Mouse (Mus musculus): ENCODE results near the gene Tmem39b.

Tmem39b gene

DNA sequence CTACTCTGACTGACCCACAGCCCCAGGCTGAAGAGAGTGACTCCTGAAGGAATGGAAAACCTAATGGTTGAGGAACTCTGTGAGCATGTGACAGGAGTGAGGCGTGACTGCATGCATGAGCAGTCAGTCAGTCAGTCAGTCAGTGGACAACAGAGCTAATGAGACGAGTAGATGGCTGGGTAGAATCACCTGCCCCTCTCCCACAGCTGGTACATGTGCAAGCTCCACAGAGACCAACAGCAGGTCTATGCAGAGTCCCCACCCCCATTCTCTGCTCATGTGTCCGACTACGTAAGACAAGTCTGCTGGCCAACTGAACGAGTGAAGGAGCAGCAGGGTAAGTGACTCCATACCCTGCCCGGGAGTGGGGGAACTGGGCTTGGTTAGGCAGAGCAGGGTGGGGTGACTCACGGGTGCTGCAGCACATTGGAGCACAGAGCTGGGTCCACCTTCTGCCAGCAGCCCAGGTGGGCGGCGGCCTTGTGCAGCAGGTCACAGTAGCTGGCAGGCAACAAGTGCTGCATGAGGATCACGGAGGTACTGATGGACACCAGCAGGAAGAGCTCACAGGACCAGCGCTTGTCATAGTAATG lies 12.6 kb downstream of the Tmem39b start:
- 80% methylated on average over 11 of the region's 11 CpGs for WGBS

GRCm38 (mm10) chr4:129681837-129682236 lies 14.8 kb downstream of the Tmem39b start:
- WGBS: 94% methylated on average over 11 of the region's 11 CpGs

- 2% methylated on average over 10 of the region's 10 CpGs for WGBS
Observed at GRCm38 (mm10) chr4:129672878-129673449, 23.7 kb downstream of the Tmem39b start.

DNA sequence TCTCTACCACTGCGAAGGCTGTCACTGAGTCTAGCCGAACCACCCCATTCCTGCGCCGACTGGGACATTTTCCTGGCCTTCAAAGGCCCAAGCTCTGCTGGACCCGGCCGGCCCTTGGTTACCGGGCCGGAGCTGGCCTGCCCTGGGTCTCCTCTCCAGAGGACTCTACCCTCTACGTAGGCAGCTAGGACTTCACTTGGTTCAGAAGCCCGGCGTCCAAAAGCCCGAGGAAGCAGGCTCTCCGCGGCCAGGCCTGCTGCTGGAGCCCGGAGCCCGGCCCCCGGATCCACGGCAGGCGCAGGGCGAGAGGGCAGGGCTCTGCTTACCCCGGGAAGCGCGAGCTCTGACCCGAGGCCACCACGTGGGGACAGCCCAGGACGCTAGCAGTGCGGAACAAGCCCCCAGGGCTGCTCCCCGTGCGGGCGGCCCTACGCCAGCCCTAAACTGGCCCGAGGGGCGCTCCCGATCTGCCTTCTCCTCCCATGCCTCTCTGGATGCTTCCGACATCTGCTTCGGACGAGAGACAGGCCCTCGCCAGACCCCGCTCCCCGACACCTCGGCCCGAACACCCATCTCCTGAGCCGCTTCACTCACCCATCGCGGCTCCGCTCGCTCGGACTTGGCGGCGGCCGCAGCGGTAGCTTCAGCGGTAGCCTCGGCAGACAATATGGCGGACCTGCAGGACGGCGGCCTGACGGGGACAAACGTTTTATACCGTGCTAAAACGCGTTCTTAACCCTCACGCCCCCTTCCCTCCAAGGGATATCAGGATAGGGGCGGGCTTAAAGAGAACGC lies 24.4 kb downstream of the Tmem39b start, which contains the start of gene Kpna6:
Gene Kpna6 (minus strand): TSS at position 685 of the 795 bp plus-strand sequence.
- WGBS: under 1% methylated on average over 65 of the region's 65 CpGs

- 5% methylated on average over 12 of the region's 12 CpGs for WGBS
Observed at GRCm38 (mm10) chr4:129671491-129672082, 25.1 kb downstream of the Tmem39b start.

DNA sequence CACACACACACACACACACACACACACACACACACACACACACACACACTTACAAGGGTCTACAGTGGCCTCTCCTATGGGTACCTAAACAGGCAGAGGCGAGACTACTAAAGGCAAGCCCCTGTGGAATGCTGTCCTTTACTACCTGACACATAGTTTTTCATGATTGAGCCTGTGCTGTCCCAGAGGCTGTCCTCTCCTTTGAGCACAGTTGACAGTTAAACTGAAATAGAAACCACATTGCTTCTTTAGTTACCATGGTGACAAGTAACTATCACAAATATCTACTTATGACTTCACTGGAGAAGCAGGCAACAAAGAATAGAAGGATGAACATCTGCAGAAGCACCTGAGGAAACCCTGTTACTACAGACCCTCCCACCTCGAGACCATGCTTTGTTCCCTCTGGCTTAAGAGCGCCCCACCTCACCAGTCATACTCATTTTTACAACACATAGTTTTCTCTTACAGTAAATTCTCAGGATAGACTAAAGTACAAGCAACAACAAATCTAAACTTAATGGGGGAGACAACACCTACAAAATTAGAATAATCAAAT lies 34.3 kb downstream of the Tmem39b start:
- WGBS: 78% methylated on average over 3 of the region's 3 CpGs

DNA sequence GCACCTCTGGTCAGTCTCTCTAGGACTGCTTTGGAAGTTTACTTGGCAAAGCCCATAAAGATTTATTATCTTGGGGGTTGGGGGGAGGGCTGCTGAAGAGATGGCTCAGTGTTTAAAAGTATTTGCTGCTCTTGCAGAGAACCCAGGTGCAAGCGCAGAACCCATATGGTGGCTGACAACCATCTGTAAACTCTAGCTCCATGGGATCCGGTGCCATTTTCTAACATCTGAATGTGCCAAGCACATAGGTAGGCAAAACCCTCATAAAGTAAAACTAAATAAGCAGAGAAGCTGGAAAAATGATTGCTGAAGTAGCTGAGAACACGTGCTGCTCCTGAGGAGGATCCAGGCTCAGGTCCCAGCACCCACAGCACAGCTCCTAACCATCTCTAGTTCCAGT lies 35.1 kb downstream of the Tmem39b start:
- 55% methylated on average over 3 of the region's 3 CpGs for WGBS

GRCm38 (mm10) chr4:129654770-129655169 lies 41.9 kb downstream of the Tmem39b start:
- WGBS: 70% methylated on average over 14 of the region's 14 CpGs

DNA sequence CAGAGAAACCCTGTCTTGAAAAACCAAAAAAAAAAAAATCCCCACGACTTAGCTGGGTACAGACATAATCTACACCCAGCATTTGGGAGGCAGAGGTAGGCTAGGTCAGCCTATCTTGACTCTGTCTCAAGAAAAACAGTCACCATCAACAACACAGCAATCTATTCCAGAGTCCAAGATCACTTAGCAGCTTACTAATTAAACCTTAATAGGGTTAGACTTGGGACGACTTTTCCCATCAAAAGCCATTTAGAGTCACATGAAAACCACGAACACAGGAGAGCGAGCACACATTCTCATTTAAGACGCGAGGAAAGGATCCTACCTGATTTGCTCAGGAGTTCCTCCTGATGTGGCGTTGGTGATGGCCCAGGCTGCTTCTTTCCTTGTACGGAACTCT lies 46.3 kb downstream of the Tmem39b start:
- WGBS: 94% methylated on average over 8 of the region's 8 CpGs

DNA sequence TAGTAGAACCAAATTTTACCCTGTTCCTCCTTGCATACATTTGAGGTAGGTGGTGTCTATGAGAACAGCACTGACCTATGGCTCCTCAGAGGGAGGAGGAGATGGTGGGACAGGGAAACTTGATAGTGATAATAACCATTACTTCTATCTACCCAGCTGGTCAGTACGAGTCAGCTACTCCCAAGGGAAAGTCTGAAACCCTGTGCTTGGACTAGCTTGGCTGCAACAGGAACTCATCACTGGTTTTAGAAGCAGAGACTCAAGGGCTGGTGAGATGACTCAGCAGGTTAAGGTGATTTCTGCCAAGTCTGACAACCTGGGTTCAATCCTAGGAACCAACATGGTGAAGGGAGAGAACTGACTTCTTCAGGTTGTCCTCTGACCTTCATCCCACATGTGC lies 48.0 kb downstream of the Tmem39b start:
- WGBS: 81% methylated on average over 1 of the region's 1 CpGs

DNA sequence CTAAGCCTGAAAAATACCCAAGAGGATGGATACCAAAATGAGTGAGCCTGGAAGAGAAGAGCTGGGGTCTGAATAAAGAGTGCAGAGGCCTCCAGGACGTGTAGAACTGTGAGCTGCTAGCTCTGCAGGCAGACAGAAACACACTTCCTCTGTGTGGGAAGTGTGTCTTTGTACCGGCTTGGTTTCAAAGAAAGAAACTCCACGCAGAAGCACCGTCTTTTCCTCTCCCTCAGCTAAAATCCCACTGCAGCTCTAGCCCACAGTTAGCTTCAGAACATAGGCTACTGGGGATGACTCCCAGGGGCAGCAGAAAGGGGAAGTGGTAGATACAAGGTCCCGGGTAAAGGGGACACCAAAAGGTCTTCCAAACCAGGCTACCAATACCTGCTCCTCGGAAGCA lies 51.4 kb downstream of the Tmem39b start:
- WGBS: 51% methylated on average over 6 of the region's 6 CpGs

GRCm38 (mm10) chr4:129641756-129642155 lies 54.9 kb downstream of the Tmem39b start:
- 21% methylated on average over 5 of the region's 5 CpGs for WGBS

- under 1% methylated on average over 60 of the region's 60 CpGs for WGBS
Observed at GRCm38 (mm10) chr4:129640638-129641467, 55.8 kb downstream of the Tmem39b start, which contains the start of gene Txlna. TSS of gene Txlna (minus strand) at chr4:129641065.

DNA sequence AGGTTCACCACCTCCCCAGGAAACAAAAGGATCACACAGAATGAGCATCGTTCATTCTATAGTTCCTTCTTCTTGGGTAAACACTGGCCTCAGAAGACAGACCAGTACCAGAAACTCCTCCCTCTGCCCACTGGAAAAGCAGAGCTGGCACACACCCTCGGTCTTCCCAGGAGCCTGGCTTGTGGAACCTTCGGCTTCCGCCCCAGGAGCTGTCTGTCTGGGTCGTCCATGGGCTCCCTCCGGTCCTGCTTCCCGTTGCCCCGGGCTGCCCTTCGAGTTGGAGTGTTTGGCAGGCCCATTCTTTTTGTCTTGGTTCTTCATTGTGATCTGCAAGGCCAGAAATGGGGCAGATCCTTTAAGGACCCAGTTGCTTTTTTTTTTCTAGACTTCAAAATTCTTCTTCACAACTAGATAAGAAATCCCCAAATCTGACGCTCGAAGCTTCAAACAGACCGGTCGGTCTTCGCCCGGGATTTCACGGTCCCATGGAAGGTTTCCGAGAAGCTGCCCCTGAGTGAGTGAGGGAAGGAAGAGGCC lies 56.5 kb downstream of the Tmem39b start:
- 1% methylated on average over 17 of the region's 17 CpGs for WGBS

- WGBS: 77% methylated on average over 15 of the region's 15 CpGs
Observed at GRCm38 (mm10) chr4:129639221-129639620, 57.4 kb downstream of the Tmem39b start.

DNA sequence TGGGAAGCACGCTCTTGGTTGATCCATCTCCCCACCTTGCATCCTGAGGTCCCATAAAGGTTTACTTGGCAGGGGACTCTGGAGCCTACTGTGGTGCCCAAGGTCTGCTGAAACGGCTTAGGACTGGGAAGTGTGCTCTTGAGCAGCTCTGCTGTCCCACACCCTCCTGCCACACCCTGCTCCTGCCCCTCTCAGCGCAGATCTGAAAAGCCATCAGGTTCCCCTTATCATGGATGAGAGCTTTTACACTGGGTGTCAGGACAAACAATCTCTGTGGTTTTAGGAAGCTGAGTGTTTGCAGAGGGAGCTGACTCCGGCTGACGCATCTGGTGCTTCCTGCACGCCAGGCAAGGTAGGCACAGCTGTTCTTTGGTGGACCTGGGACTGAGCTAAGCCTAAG lies 62.8 kb downstream of the Tmem39b start:
- 94% methylated on average over 6 of the region's 6 CpGs for WGBS

DNA sequence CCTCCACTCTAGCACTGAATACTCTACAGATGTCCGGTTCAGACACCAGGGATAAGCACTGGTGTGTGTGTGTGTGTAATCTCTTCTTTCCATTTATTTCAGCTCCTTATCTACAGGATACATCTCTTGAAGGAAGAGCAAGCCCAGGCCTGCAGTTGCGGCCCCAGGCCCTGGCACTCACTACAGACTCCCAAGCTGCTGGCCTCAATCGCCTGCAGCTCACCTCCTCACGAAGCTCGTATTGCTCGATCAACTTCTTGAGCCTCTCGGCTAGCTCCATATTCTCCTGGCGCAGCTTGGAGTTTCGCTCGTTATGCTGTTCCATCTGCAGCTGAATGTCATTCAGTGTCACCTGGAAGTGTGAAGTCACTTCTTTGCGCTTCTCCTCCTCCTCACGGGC lies 64.8 kb downstream of the Tmem39b start:
- 73% methylated on average over 12 of the region's 12 CpGs for WGBS

DNA sequence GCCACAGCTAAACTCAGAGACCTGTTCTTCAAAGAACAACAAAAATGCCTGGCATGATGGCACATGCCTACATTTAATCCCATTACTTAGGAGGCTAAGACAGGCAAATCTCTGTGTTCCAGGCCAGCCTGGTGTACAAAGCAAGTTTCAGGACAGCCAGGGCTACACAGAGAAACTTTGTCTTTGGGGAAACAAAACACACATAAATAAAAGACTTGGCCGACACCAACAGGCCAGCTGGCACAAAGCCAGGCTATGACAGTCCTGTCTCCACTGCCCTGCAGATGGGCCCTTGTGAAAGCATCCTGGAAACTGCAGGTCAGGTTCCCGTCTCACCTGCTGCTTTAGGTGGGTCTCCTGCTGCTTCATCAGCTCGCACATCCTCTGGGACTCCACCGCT lies 65.7 kb downstream of the Tmem39b start:
- WGBS: 50% methylated on average over 4 of the region's 4 CpGs

Measured in cerebral cortex, adult 2 months (tissue).